Mouse (Mus musculus) liver, postnatal 0 days (tissue): ENCODE results near the gene Btbd9.

Experiments
- CTCF ChIP-seq: sonication (generic); IDR thresholded peaks from 2 replicates; pipeline ENCODE4 v1.5.1; 2016; ENCODE audit warnings: antibody characterized with exemption, low read depth
- EP300 ChIP-seq: IDR thresholded peaks from 2 replicates; pipeline ENCODE4 v1.6.1; 2016; ENCODE audit warnings: antibody characterized with exemption, low read depth, mild to moderate bottlenecking

DNA sequence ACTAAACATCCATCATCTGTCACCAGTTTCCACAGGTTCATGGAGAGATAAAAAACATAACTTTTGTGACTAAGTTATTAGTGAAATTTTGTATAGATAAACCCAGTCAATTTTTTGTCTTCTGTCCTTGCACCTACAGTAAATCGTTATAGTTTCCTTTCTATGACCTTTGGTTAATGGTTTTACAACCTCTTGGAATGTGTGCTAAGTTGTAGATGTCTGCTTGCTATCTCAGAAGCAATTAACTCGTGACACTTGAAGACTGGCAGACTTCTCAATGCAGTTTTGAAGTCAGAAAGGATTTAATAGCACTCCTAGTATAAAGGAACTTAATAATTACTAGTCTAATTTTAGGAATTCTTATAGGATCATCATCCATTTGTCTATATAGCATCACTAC lies 44.3 kb upstream of the Btbd9 start:
- no peak for TF ChIP-seq CTCF
- TF ChIP-seq EP300, result no peak
